Mouse (Mus musculus): Measurements from ENCODE around the gene Sebox. TPM values are rescaled to one million over a fixed set of nuclear protein-coding genes. Genes with fewer than 3 reads are reported as not detected.

Gene Sebox
- not detected in 2 replicates for total RNA-seq (2015)
- total RNA-seq (2017): not detected in 2 replicates

- ATAC-seq (ENCODE audit: poor library complexity, severe bottlenecking): no peak
Observed at GRCm38 (mm10) chr11:78502909-78503650, at the start of gene Sebox. TSS of gene Sebox (plus strand) at chr11:78503447.

- ATAC-seq (ENCODE audit: poor library complexity, severe bottlenecking): no peak
Observed at GRCm38 (mm10) chr11:78453675-78454074, 49.6 kb upstream of the Sebox start.

GRCm38 (mm10) chr11:78454276-78454675, 49.0 kb upstream of the Sebox start:
- no peak for ATAC-seq (ENCODE audit: poor library complexity, severe bottlenecking)

GRCm38 (mm10) chr11:78455308-78455707, 47.9 kb upstream of the Sebox start:
- no peak for ATAC-seq (ENCODE audit: poor library complexity, severe bottlenecking)

- peak; percentile 76 for ATAC-seq (ENCODE audit: poor library complexity, severe bottlenecking)
Observed at GRCm38 (mm10) chr11:78458740-78459139, 44.5 kb upstream of the Sebox start.

- no peak for ATAC-seq (ENCODE audit: poor library complexity, severe bottlenecking)
Observed at GRCm38 (mm10) chr11:78461894-78462293, 41.4 kb upstream of the Sebox start.

GRCm38 (mm10) chr11:78462669-78463068, 40.6 kb upstream of the Sebox start:
- no peak for ATAC-seq (ENCODE audit: poor library complexity, severe bottlenecking)

- ATAC-seq (ENCODE audit: poor library complexity, severe bottlenecking): no peak
Observed at GRCm38 (mm10) chr11:78463286-78464036, 39.8 kb upstream of the Sebox start.

- no peak for ATAC-seq (ENCODE audit: poor library complexity, severe bottlenecking)
Observed at GRCm38 (mm10) chr11:78465116-78465515, 38.1 kb upstream of the Sebox start.

- peak; percentile 70 for ATAC-seq (ENCODE audit: poor library complexity, severe bottlenecking)
Observed at GRCm38 (mm10) chr11:78465568-78466180, 37.6 kb upstream of the Sebox start, which contains the start of gene Slc46a1. TSS of gene Slc46a1 (plus strand) at chr11:78465697.

- no peak for ATAC-seq (ENCODE audit: poor library complexity, severe bottlenecking)
Observed at GRCm38 (mm10) chr11:78466242-78466912, 36.9 kb upstream of the Sebox start.

GRCm38 (mm10) chr11:78467515-78467914, 35.7 kb upstream of the Sebox start:
- ATAC-seq (ENCODE audit: poor library complexity, severe bottlenecking): no peak

GRCm38 (mm10) chr11:78467932-78468331, 35.3 kb upstream of the Sebox start:
- no peak for ATAC-seq (ENCODE audit: poor library complexity, severe bottlenecking)

- ATAC-seq (ENCODE audit: poor library complexity, severe bottlenecking): no peak
Observed at GRCm38 (mm10) chr11:78471326-78472103, 31.7 kb upstream of the Sebox start.

- ATAC-seq (ENCODE audit: poor library complexity, severe bottlenecking): peak; percentile 69
Observed at GRCm38 (mm10) chr11:78475289-78475688, 28.0 kb upstream of the Sebox start.

- ATAC-seq (ENCODE audit: poor library complexity, severe bottlenecking): no peak
Observed at GRCm38 (mm10) chr11:78483639-78484038, 19.6 kb upstream of the Sebox start.

GRCm38 (mm10) chr11:78488168-78488567, 15.1 kb upstream of the Sebox start:
- no peak for ATAC-seq (ENCODE audit: poor library complexity, severe bottlenecking)

GRCm38 (mm10) chr11:78490781-78491241, 12.4 kb upstream of the Sebox start:
- no peak for ATAC-seq (ENCODE audit: poor library complexity, severe bottlenecking)

- ATAC-seq (ENCODE audit: poor library complexity, severe bottlenecking): no peak
Observed at GRCm38 (mm10) chr11:78495904-78496303, 7.3 kb upstream of the Sebox start.

GRCm38 (mm10) chr11:78497071-78497541, 6.1 kb upstream of the Sebox start:
- ATAC-seq (ENCODE audit: poor library complexity, severe bottlenecking): no peak
